Mouse (Mus musculus): ENCODE data around the gene Tubb4a. TPM values are rescaled to one million over a fixed set of nuclear protein-coding genes. Genes with fewer than 3 reads are reported as not detected.

The Tubb4a gene
- polyA plus RNA-seq, 1 experiment from 2014 or later = 14.6 TPM

DNA sequence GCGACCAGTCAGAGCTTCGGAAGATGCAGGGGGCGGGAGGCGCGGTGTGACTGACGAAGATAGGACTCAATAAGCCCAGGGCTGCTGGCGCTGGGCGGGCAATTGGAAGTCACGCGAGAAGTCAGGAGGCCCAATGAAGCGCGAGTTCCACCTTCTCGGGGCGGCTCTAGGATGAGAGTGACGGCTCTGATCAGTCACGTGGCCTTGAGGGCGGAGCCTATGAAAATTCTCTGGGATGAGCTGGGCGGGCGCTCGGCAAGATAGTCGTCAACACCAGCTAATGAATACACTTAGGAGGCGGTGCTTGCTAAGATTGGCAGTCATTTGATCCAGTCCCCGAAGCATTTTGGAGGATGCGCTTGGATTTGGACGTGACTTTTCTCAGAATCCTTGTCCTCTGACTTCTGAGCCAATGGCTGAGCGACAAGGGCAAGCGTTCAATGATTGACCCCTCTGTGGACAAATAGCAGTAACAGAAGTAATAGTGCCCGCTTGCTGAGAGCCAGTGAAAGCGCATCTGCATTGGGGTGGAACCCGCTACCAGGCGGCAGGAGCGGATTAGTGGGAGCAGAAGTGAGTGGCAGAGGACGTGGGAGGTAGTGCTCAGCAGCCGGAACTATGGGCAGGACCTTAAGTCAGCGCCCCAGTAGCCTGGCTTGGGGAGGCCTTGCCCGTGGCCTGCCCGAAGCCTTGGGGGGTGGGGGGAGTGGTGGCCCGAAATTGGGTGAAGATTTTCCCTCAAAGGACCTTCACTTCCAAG lies 55.7 kb downstream of the Tubb4a start:
- 0 out of 2 replicates have a peak, but pooled peaks have one; percentile 3 for TF ChIP-seq CTCF (IDR thresholded peaks at IDR 0.05; ENCODE audit: low read depth)
- H3K9ac ChIP-seq (ENCODE audit: low read depth, low read length) = peak overlapping the region; percentile 100; the same call in 1 of the 2 replicates
- H3K27me3 ChIP-seq (replicated peaks; ENCODE audit: control insufficient read depth, insufficient read depth, low read length) = no peaks in the 10 kb centered on the region
- WGBS = under 1% methylated on average over 38 of the region's 38 CpGs
- peak overlapping the region; percentile 63 for H3K4me2 ChIP-seq (replicated peaks; ENCODE audit: low read depth)
- no peaks in the 10 kb centered on the region for H3K9me3 ChIP-seq (ENCODE audit: control insufficient read depth)
- peak overlapping the region; percentile 93 for H3K4me3 ChIP-seq (ENCODE audit: low read depth, low read length)
- H3K36me3 ChIP-seq (ENCODE audit: control insufficient read depth, insufficient read depth) = peaks cover 19% of the 10 kb centered on the region
- peaks cover 3% of the 10 kb centered on the region; the same call in 1 of the 2 replicates for H3K4me1 ChIP-seq (replicated peaks; ENCODE audit: control insufficient read depth, insufficient read depth, low read length)
- peak overlapping the region; percentile 58 for H3K27ac ChIP-seq (ENCODE audit: low read depth, low read length)
- ATAC-seq = peak; percentile 94

DNA sequence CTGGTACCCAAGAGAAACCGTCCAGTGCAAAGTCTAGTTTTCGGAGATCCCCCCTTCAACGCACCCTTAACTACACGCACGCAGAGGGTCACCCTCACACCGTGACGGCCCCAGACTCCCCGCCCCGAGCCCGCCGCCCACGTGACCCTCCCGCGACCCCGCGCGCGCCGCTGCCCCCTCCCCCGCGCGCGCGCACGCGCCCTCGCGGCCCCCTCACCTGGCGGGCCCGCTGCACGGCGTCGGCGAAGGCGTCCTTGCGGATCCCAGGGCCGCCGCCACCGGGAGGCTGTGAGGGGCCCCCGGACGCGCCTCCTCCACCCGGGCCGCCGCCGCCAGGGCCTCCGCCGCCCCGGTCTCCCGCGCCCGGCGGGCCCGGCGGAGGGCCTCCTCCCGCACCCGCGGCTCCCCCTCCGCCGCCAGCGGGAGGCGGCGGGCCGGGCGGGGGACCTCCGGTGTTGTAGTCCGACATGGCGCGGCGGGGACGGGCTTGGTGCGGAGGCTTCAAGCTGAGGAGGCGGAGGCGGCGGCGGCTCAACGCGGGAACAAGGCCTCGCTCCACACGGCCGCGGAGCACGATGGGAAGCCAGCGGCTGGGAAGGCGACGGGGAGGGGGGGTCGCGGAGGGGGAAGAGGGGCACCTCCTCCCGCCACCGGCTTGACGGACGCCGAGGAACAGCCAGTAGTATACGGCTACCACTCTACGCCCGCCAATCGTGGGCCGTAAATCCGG lies 56.5 kb downstream of the Tubb4a start, which contains the start of gene Khsrp:
TSS of gene Khsrp (minus strand) at position 592 of the 730 bp plus-strand sequence.
- no peaks in the 10 kb centered on the region for H3K27me3 ChIP-seq (replicated peaks; ENCODE audit: control insufficient read depth, insufficient read depth, low read length)
- no peak for TF ChIP-seq CTCF (IDR thresholded peaks at IDR 0.05; ENCODE audit: low read depth)
- peak within 1 kb of the TSS; percentile 92 for H3K4me2 ChIP-seq (replicated peaks; ENCODE audit: low read depth)
- H3K4me3 ChIP-seq (ENCODE audit: low read depth, low read length) = peak within 1 kb of the TSS; percentile 93
- peaks cover 3% of the 10 kb centered on the region; the same call in 1 of the 2 replicates for H3K4me1 ChIP-seq (replicated peaks; ENCODE audit: control insufficient read depth, insufficient read depth, low read length)
- peak within 1 kb of the TSS; percentile 96 for H3K27ac ChIP-seq (ENCODE audit: low read depth, low read length)
- H3K36me3 ChIP-seq (ENCODE audit: control insufficient read depth, insufficient read depth) = peaks cover 26% of the 10 kb centered on the region
- WGBS = 1% methylated on average over 67 of the region's 99 CpGs
- ATAC-seq = peak; percentile 0; the same call in 1 of the 2 replicates
- H3K9me3 ChIP-seq (ENCODE audit: control insufficient read depth) = no peaks in the 10 kb centered on the region
- H3K9ac ChIP-seq (ENCODE audit: low read depth, low read length) = peak within 1 kb of the TSS; percentile 100

Other genes with a start within 250 kb of the Tubb4a start
- gene Acsbg2, start 213.3 kb downstream of the Tubb4a start, polyA plus RNA-seq (2015; fragmentation: Nextera tagmentation; extraction: Ambion mirVana) = not detected in 2 replicates
- gene 1700061G19Rik, start 212.3 kb downstream of the Tubb4a start, polyA plus RNA-seq (2015; fragmentation: Nextera tagmentation; extraction: Ambion mirVana) = 0.23 and 0.30 TPM in 2 replicates
- 10.5 and 11.9 TPM in 2 replicates for gene Mllt1, start 152.4 kb downstream of the Tubb4a start, polyA plus RNA-seq (2015; fragmentation: Nextera tagmentation; extraction: Ambion mirVana)
- 0.44 and 0.65 TPM in 2 replicates for gene Acer1, start 105.7 kb downstream of the Tubb4a start, polyA plus RNA-seq (2015; fragmentation: Nextera tagmentation; extraction: Ambion mirVana)
- 77.5 and 78.0 TPM in 2 replicates for gene Clpp, start 97.5 kb downstream of the Tubb4a start, polyA plus RNA-seq (2015; fragmentation: Nextera tagmentation; extraction: Ambion mirVana)
- gene Alkbh7, start 90.4 kb downstream of the Tubb4a start, polyA plus RNA-seq (2015; fragmentation: Nextera tagmentation; extraction: Ambion mirVana) = 25.7 and 28.7 TPM in 2 replicates
- not detected in 2 replicates for gene Pspn, start 87.8 kb downstream of the Tubb4a start, polyA plus RNA-seq (2015; fragmentation: Nextera tagmentation; extraction: Ambion mirVana)
- 43.3 and 43.5 TPM in 2 replicates for gene Gtf2f1, start 76.5 kb downstream of the Tubb4a start, polyA plus RNA-seq (2015; fragmentation: Nextera tagmentation; extraction: Ambion mirVana)
- 0.22 and 0.25 TPM in 2 replicates for gene Gm17949, start 76.3 kb downstream of the Tubb4a start, polyA plus RNA-seq (2015; fragmentation: Nextera tagmentation; extraction: Ambion mirVana)
- 18.8 and 19.9 TPM in 2 replicates for gene Khsrp, start 56.3 kb downstream of the Tubb4a start, polyA plus RNA-seq (2015; fragmentation: Nextera tagmentation; extraction: Ambion mirVana)
- gene Slc25a41, start 46.1 kb downstream of the Tubb4a start, polyA plus RNA-seq (2015; fragmentation: Nextera tagmentation; extraction: Ambion mirVana) = not detected in 2 replicates
- gene Crb3, start 28.7 kb downstream of the Tubb4a start, polyA plus RNA-seq (2015; fragmentation: Nextera tagmentation; extraction: Ambion mirVana) = 121 and 130 TPM in 2 replicates
- gene Slc25a23, start 27.9 kb downstream of the Tubb4a start, polyA plus RNA-seq (2015; fragmentation: Nextera tagmentation; extraction: Ambion mirVana) = 4.8 and 5.1 TPM in 2 replicates
- gene Dennd1c, start 9.3 kb downstream of the Tubb4a start, polyA plus RNA-seq (2015; fragmentation: Nextera tagmentation; extraction: Ambion mirVana) = 5.2 and 5.3 TPM in 2 replicates
- gene Tnfsf9, start 17.5 kb upstream of the Tubb4a start, polyA plus RNA-seq (2015; fragmentation: Nextera tagmentation; extraction: Ambion mirVana) = 1.2 and 1.6 TPM in 2 replicates
- gene Cd70, start 62.0 kb upstream of the Tubb4a start, polyA plus RNA-seq (2015; fragmentation: Nextera tagmentation; extraction: Ambion mirVana) = not detected in 2 replicates
- gene Tnfsf14, start 106.4 kb upstream of the Tubb4a start, polyA plus RNA-seq (2015; fragmentation: Nextera tagmentation; extraction: Ambion mirVana) = 0.10 and 0.12 TPM in 2 replicates
- gene C3, start 140.4 kb upstream of the Tubb4a start, polyA plus RNA-seq (2015; fragmentation: Nextera tagmentation; extraction: Ambion mirVana) = 19.5 TPM in 2 replicates
- gene Gpr108, start 160.7 kb upstream of the Tubb4a start, polyA plus RNA-seq (2015; fragmentation: Nextera tagmentation; extraction: Ambion mirVana) = 14.7 and 16.2 TPM in 2 replicates
- 26.3 and 31.6 TPM in 2 replicates for gene Trip10, start 161.7 kb upstream of the Tubb4a start, polyA plus RNA-seq (2015; fragmentation: Nextera tagmentation; extraction: Ambion mirVana)
- 1.1 and 1.5 TPM in 2 replicates for gene Vav1, start 191.3 kb upstream of the Tubb4a start, polyA plus RNA-seq (2015; fragmentation: Nextera tagmentation; extraction: Ambion mirVana)

All from intestine, postnatal 0 days (tissue).